Mouse (Mus musculus): ENCODE measurements around the gene Tmprss7. TPM values are rescaled to one million over a fixed set of nuclear protein-coding genes. Genes with fewer than 3 reads are reported as not detected.
A peak's percentile ranks its signal among the peaks of the same experiment; 100 is the strongest.

Tmprss7 gene
- polyA plus RNA-seq, 1 experiment = 4.4 TPM

DNA sequence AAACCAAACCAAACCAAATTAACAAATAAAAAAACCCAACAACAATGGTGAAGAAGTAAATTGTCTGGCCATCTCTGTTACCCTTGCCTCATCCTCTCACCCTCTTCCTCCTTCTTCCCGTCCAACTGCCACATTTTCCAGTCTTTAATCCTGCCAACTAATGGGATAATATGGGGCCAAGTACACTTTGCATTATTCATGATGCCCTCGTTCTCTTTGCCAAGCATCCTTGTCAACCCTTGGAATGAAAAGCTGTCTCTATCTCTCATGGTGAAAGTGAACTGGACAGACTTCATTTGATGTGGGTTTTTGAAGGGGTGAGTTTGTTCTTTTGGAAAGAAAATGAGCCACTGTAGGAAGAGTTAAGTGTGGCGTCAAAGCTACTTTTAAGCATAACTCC, 607 bp downstream of the Tmprss7 start:
- H3K4me1 ChIP-seq (ENCODE audit: control insufficient read depth, insufficient read depth, low read length) = peaks cover 11% of the 10 kb centered on the region
- TF ChIP-seq POLR2A (IDR thresholded peaks at IDR 0.05; ENCODE audit: extremely low read depth, insufficient read depth, low read length) (no peak), CTCF (IDR thresholded peaks at IDR 0.05; ENCODE audit: extremely low read depth, insufficient read depth, low read length) (no peak)
- H3K4me3 ChIP-seq (ENCODE audit: insufficient read depth, low read length) = no peak overlapping the region
- H3K27ac ChIP-seq (ENCODE audit: insufficient read depth, low read length) = no peak overlapping the region

DNA sequence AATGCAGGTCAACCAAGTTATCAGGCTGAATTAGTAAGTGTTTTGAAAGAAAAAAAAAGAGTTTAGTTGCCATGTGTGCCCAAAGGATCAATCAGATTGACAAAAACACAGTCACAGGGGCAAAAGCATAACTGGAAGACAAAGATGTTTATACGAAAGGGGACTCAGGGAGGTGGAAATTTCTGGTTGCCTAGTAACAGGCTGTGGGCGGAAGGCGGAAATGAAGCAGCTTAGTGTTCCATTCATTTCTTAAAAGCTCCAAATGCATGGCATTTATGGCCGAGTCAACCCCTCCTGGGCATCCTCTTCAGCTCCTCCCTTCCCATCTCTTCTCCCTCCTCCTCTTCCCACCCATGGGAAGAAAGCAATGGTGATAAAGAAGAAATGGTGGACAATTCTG, 3.3 kb downstream of the Tmprss7 start:
- Histone ChIP-seq H3K4me1 (ENCODE audit: control insufficient read depth, insufficient read depth, low read length) (peaks cover 11% of the 10 kb centered on the region), H3K4me3 (ENCODE audit: insufficient read depth, low read length) (no peak overlapping the region), H3K27ac (ENCODE audit: insufficient read depth, low read length) (peak overlapping the region; percentile 42; the same call in 1 of the 2 replicates)
- no peak for TF ChIP-seq CTCF (IDR thresholded peaks at IDR 0.05; ENCODE audit: extremely low read depth, insufficient read depth, low read length)
- TF ChIP-seq POLR2A (IDR thresholded peaks at IDR 0.05; ENCODE audit: extremely low read depth, insufficient read depth, low read length) = no peak

DNA sequence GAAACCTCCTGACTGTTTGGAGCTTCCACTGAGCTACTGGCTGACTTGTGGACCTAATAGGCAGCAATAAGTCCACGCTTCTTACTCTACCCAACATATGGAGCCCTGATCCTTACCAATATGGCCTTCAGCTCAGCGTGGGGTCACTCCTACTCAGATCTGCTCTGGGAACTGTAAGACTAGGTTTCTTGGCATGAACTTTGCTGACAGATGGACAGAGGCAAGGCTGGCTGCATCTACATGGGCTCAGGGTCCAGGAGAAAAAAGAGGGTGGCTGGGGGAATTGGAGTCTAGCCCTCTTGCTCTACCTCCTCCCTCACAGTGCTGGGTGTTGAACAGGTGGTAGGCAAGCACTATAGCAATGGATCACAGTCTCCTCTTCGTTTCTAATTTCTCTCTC, 6.6 kb downstream of the Tmprss7 start:
- no peak overlapping the region for H3K4me3 ChIP-seq (ENCODE audit: insufficient read depth, low read length)
- peaks cover 8% of the 10 kb centered on the region for H3K4me1 ChIP-seq (ENCODE audit: control insufficient read depth, insufficient read depth, low read length)
- no peak overlapping the region for H3K27ac ChIP-seq (ENCODE audit: insufficient read depth, low read length)
- no peak for TF ChIP-seq CTCF (IDR thresholded peaks at IDR 0.05; ENCODE audit: extremely low read depth, insufficient read depth, low read length)

DNA sequence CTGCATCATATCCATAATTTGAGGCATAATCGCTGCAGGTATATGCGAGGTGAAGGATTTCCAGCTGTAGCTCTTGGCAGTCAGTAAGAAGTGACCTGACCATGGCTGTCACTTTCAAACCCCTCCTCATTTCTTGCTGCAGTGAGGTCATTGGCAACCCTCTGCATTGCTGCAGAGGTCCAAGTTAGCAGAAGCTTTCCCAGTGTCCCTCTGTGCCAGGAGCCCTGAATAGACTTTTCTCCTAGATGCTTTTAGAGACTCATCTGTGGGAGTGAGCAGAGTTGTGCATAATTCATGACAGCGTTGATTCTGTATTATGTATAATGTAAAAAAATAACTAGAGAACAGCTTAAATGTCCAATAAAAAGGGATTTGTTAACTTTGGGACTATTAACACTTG, 8.2 kb downstream of the Tmprss7 start:
- Histone ChIP-seq H3K4me1 (ENCODE audit: control insufficient read depth, insufficient read depth, low read length) (peaks cover 4% of the 10 kb centered on the region), H3K27ac (ENCODE audit: insufficient read depth, low read length) (0 out of 2 replicates have a peak overlapping the region, but pooled peaks have one; percentile 6), H3K4me3 (ENCODE audit: insufficient read depth, low read length) (no peak overlapping the region)
- TF ChIP-seq POLR2A (IDR thresholded peaks at IDR 0.05; ENCODE audit: extremely low read depth, insufficient read depth, low read length) (no peak), CTCF (IDR thresholded peaks at IDR 0.05; ENCODE audit: extremely low read depth, insufficient read depth, low read length) (no peak)

DNA sequence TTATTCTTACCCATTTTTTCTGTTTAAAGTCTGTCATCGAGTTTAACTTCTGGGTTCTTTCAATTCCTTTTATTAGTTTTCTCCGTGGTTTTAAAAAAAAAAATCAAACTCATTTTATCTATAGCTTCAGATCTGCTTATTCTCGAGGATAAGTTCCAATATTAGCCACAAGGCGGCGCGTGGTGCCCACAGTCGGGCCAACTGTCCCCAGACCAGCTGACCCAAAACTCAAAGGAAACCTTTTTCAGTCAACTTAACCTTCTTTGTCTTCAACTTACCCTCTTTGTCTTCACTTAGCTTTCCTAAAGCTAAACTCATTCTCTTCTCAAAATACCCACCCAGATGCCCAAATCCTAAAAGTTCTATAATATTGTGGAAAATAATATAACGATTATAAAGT, 8.6 kb downstream of the Tmprss7 start:
- H3K4me3 ChIP-seq (ENCODE audit: insufficient read depth, low read length) = no peak overlapping the region
- H3K4me1 ChIP-seq (ENCODE audit: control insufficient read depth, insufficient read depth, low read length) = peaks cover 2% of the 10 kb centered on the region
- no peak overlapping the region for H3K27ac ChIP-seq (ENCODE audit: insufficient read depth, low read length)
- TF ChIP-seq CTCF (IDR thresholded peaks at IDR 0.05; ENCODE audit: extremely low read depth, insufficient read depth, low read length) (peak; percentile 68), POLR2A (IDR thresholded peaks at IDR 0.05; ENCODE audit: extremely low read depth, insufficient read depth, low read length) (no peak)

DNA sequence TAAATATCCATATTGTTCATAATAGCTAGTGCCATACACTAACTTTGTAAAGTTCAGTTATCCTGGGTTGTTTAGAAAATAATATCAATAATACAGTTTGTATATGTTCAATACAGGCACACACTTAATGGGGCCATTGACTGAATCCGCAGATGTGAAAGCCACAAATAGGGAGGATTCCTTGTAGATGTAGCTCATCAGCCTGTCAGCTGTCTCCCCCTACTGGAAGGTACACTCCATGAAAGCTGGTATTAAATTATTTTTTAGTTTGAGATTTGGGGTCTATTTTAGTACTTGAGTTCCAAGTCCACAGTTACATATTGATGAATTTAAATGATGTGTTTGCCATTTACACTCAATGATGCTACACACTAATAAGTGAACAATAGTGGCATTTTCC, 17.0 kb downstream of the Tmprss7 start:
- no peak overlapping the region for H3K27ac ChIP-seq (ENCODE audit: insufficient read depth, low read length)
- H3K4me1 ChIP-seq (ENCODE audit: control insufficient read depth, insufficient read depth, low read length) = no peaks in the 10 kb centered on the region
- H3K4me3 ChIP-seq (ENCODE audit: insufficient read depth, low read length) = no peak overlapping the region
- TF ChIP-seq CTCF (IDR thresholded peaks at IDR 0.05; ENCODE audit: extremely low read depth, insufficient read depth, low read length) (peak; percentile 63), POLR2A (IDR thresholded peaks at IDR 0.05; ENCODE audit: extremely low read depth, insufficient read depth, low read length) (no peak)

DNA sequence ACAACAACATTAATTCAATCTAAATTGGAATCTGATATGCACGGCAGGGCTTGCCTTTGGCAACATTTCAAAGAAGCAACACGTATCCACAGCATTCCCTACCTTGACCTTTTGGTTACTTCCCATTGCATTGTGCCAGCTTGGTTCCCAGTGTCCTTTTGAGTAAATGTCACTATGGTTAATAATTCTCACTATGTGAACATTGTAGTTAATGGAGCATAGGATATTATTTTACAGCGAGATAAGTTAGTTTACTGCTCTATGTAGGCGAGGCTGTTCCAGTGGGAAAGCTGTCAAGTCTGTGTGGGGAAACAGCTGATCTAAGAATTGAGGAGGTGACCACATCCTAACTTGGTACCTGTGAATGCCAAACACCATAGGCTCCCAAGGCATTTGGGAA, 23.5 kb downstream of the Tmprss7 start:
- no peak overlapping the region for H3K27ac ChIP-seq (ENCODE audit: insufficient read depth, low read length)
- H3K4me1 ChIP-seq (ENCODE audit: control insufficient read depth, insufficient read depth, low read length) = no peaks in the 10 kb centered on the region; the same call in 1 of the 2 replicates
- H3K4me3 ChIP-seq (ENCODE audit: insufficient read depth, low read length) = no peak overlapping the region
- no peak for TF ChIP-seq POLR2A (IDR thresholded peaks at IDR 0.05; ENCODE audit: extremely low read depth, insufficient read depth, low read length)
- no peak for TF ChIP-seq CTCF (IDR thresholded peaks at IDR 0.05; ENCODE audit: extremely low read depth, insufficient read depth, low read length)

DNA sequence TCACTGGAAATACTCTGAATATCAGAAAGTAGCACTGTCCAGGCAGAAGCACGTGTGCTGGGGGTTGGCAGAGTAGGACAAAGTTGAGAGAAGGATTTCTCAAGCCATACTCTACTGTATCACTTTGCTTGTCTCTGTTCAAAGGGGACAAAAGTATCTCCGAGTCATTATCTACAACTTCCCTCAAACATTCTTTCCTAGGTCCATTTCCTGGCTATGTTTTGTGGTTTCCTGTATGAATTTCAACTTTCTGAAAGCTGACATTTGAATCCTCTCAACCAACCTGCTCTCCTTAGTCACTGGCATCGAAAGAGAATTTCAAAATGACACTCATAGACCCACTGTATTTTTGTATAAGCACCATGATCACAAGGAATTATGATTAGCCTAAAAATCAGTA, 25.3 kb downstream of the Tmprss7 start:
- TF ChIP-seq POLR2A (IDR thresholded peaks at IDR 0.05; ENCODE audit: extremely low read depth, insufficient read depth, low read length) = no peak
- no peak for TF ChIP-seq CTCF (IDR thresholded peaks at IDR 0.05; ENCODE audit: extremely low read depth, insufficient read depth, low read length)
- Histone ChIP-seq H3K4me1 (ENCODE audit: control insufficient read depth, insufficient read depth, low read length) (no peaks in the 10 kb centered on the region; the same call in 1 of the 2 replicates), H3K27ac (ENCODE audit: insufficient read depth, low read length) (no peak overlapping the region), H3K4me3 (ENCODE audit: insufficient read depth, low read length) (no peak overlapping the region)

DNA sequence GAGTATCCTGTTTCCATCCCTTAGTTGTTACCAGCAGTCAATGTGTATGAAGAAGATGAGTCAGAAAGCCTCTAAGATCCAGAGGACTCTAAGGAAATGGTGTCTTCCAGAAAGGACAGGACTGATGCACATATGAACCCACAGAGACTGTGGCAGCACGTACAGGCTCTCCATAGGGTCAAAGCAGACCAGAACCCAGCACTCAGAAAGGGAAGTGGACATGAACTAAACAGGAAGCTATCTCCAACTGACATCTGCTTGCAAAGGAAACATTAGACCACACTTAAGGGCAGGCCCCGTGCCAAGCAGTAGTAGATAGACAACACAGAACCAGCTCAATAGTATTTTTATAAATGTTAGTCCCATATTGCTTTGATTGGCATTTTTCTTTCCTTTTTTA, 27.3 kb downstream of the Tmprss7 start:
- no peak for TF ChIP-seq CTCF (IDR thresholded peaks at IDR 0.05; ENCODE audit: extremely low read depth, insufficient read depth, low read length)
- TF ChIP-seq POLR2A (IDR thresholded peaks at IDR 0.05; ENCODE audit: extremely low read depth, insufficient read depth, low read length) = no peak
- no peak overlapping the region for H3K27ac ChIP-seq (ENCODE audit: insufficient read depth, low read length)
- no peaks in the 10 kb centered on the region; the same call in 1 of the 2 replicates for H3K4me1 ChIP-seq (ENCODE audit: control insufficient read depth, insufficient read depth, low read length)
- H3K4me3 ChIP-seq (ENCODE audit: insufficient read depth, low read length) = no peak overlapping the region

DNA sequence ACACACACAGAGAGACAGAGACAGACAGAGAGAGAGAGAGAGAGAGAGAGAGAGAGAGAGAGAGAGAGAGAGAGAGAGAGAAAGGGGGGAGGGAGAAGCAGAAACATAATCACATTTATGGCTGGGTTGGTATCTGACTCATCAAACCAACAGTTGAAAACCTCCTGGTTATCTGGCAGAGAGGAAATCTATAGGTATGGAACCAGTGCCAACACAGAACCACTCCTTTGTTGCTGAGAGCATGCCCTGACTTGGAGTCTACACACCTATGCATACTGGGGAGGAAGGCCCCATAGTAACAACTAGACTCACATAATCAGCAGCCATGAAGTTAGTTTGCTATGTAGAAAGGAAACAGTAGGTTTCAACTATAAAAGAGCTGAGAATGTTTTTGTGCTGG, 31.1 kb downstream of the Tmprss7 start:
- no peak overlapping the region for H3K27ac ChIP-seq (ENCODE audit: insufficient read depth, low read length)

More for the DNA sequence above, 31.1 kb downstream of the Tmprss7 start:
- no peak overlapping the region for H3K4me3 ChIP-seq (ENCODE audit: insufficient read depth, low read length)
- no peak for TF ChIP-seq CTCF (IDR thresholded peaks at IDR 0.05; ENCODE audit: extremely low read depth, insufficient read depth, low read length)
- TF ChIP-seq POLR2A (IDR thresholded peaks at IDR 0.05; ENCODE audit: extremely low read depth, insufficient read depth, low read length) = no peak
- H3K4me1 ChIP-seq (ENCODE audit: control insufficient read depth, insufficient read depth, low read length) = peaks cover 3% of the 10 kb centered on the region; the same call in 1 of the 2 replicates
